In the genomic region with DNA sequence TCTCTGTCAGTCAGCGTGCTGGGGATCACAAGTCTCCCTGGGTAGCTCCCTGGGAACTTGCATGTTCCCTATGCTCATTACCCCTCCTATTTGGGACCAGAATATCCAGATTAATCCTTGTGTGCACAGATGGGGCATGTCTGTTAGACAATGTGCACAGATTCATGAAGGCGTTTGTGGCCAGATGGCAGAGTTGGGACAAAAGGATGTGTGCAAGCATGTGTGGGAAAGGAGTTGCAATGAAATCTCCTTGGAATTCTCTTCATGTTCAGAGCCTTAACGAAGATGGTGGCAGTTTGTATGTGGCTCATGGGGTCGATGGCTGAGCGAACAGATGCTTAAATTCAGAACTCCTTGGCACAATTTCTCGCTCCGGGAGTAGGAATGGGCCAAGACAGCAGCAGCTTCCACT, we compare ENCODE assay signal across 12 mouse cellular contexts.
DNase-seq lines count a peak whose midpoint lies in the region; ATAC-seq lines count a peak whose summit lies in the region.
"Had no signal": no experiment of that assay in that cellular context is flagged by ENCODE, and none has a peak within 500 bp of the region (broad histone marks: within the 10 kb centered on the region; RNA-seq: fewer than 3 reads in every experiment).

No protein-coding gene starts in this region.

- no peak overlapping the region for H3K4me3 ChIP-seq in hindbrain, embryonic 16.5 days (ENCODE audit: low read length)
- no peak overlapping the region for H3K4me3 ChIP-seq in heart, embryonic 12.5 days
- H3K4me3 ChIP-seq: neural tube, embryonic 12.5 days had no signal

- no peak overlapping the region for H3K4me2 ChIP-seq in hindbrain, embryonic 16.5 days (ENCODE audit: low read length)
- H3K4me2 ChIP-seq in heart, embryonic 12.5 days = no peak overlapping the region
- H3K4me2 ChIP-seq: lung, embryonic 14.5 days; neural tube, embryonic 12.5 days had no signal

- ATAC-seq in hindbrain, embryonic 16.5 days = peak; percentile 92
- no peak for ATAC-seq in heart, embryonic 12.5 days (ENCODE audit: insufficient number of reproducible peaks, low FRiP score)

- no peaks in the 10 kb centered on the region for H3K36me3 ChIP-seq in hindbrain, embryonic 16.5 days (ENCODE audit: control insufficient read depth, insufficient read depth, low read length)
- H3K36me3 ChIP-seq in heart, embryonic 12.5 days = no peaks in the 10 kb centered on the region
- H3K36me3 ChIP-seq: neural tube, embryonic 12.5 days had no signal

- H3K4me1 ChIP-seq in hindbrain, embryonic 16.5 days (ENCODE audit: control insufficient read depth, insufficient read depth, low read depth, low read length) = no peaks in the 10 kb centered on the region
- no peaks in the 10 kb centered on the region for H3K4me1 ChIP-seq in heart, embryonic 12.5 days (replicated peaks)
- H3K4me1 ChIP-seq: neural tube, embryonic 12.5 days had no signal

- H3K9me3 ChIP-seq in hindbrain, embryonic 16.5 days (ENCODE audit: control insufficient read depth, low read length) = 0 out of 2 replicates have a peak, but pooled peaks cover 3% of the 10 kb centered on the region
- H3K9me3 ChIP-seq in heart, embryonic 12.5 days (replicated peaks) = peaks cover 6% of the 10 kb centered on the region; the same call in 1 of the 2 replicates
- H3K9me3 ChIP-seq: neural tube, embryonic 12.5 days had no signal

- no peak overlapping the region for H3K9ac ChIP-seq in hindbrain, embryonic 16.5 days (ENCODE audit: low read depth, low read length)
- no peak overlapping the region for H3K9ac ChIP-seq in heart, embryonic 12.5 days
- H3K9ac ChIP-seq: lung, embryonic 14.5 days; neural tube, embryonic 12.5 days had no signal

- intact Hi-C loops in left cerebral cortex, postnatal 14 days (cut with DNase I) = no loop called here

- peak; percentile 66 for DNase-seq in heart, adult 11 months
- no peak for DNase-seq in heart, adult 8-10 months (ENCODE audit: low spot score)
- DNase-seq in left cerebral cortex, postnatal 14 days (ENCODE audit: low spot score in 2 of 2) = peak; percentile 39 to 46
- peak; percentile 47 for DNase-seq in right cerebral cortex, postnatal 25 days
- DNase-seq in spleen, postnatal 10 days (ENCODE audit: low spot score in 2 of 2) = no peak
- DNase-seq in spleen, adult 12 weeks (ENCODE audit: low spot score) = no peak
- DNase-seq: B cell, adult 2 months; kidney, postnatal 4 days; lung, embryonic 14.5 days had no signal

- H3K27ac ChIP-seq in hindbrain, embryonic 16.5 days (ENCODE audit: low read depth, low read length) = no peak overlapping the region
- no peak overlapping the region for H3K27ac ChIP-seq in heart, embryonic 12.5 days (ENCODE audit: poor library complexity, severe bottlenecking)
- H3K27ac ChIP-seq: neural tube, embryonic 12.5 days had no signal

- 61% methylated on average over 7 of the region's 7 CpGs for WGBS in hindbrain, embryonic 16.5 days
- WGBS in heart, embryonic 12.5 days = 79% methylated on average over 7 of the region's 7 CpGs

- H3K27me3 ChIP-seq in hindbrain, embryonic 16.5 days (replicated peaks; ENCODE audit: control insufficient read depth, insufficient read depth, low read length) = no peaks in the 10 kb centered on the region
- H3K27me3 ChIP-seq in heart, embryonic 12.5 days (replicated peaks) = no peaks in the 10 kb centered on the region
- H3K27me3 ChIP-seq: neural tube, embryonic 12.5 days had no signal

Comparison
In these comparisons a context has a peak if more than half of its experiments do, and no peak if none do; other contexts are left out.
1. DNase-seq: peak in heart, adult 11 months (single experiment), left cerebral cortex, postnatal 14 days (2 of 2) and right cerebral cortex, postnatal 25 days (single experiment); none in heart, adult 8-10 months (single experiment), spleen, postnatal 10 days (0 of 2) and spleen, adult 12 weeks (single experiment).